Mouse (Mus musculus) spleen, adult 2 months (tissue): ENCODE results near the gene Klf15.

Experiments used
- CTCF ChIP-seq: fragments of 200-500 bp; IDR thresholded peaks from 2 replicates; pipeline ENCODE4 v1.5.1; 2011; ENCODE audit warnings: mild to moderate bottlenecking, inconsistent platforms; ENCODE audit not compliant: insufficient read depth, insufficient read length, insufficient replicate concordance; ENCODE audit errors: extremely low read depth
- POLR2A ChIP-seq: fragments of 200-500 bp; IDR thresholded peaks from 2 replicates; pipeline ENCODE4 v1.6.1; 2011; ENCODE audit warnings: low read depth, low read length, inconsistent platforms

DNA sequence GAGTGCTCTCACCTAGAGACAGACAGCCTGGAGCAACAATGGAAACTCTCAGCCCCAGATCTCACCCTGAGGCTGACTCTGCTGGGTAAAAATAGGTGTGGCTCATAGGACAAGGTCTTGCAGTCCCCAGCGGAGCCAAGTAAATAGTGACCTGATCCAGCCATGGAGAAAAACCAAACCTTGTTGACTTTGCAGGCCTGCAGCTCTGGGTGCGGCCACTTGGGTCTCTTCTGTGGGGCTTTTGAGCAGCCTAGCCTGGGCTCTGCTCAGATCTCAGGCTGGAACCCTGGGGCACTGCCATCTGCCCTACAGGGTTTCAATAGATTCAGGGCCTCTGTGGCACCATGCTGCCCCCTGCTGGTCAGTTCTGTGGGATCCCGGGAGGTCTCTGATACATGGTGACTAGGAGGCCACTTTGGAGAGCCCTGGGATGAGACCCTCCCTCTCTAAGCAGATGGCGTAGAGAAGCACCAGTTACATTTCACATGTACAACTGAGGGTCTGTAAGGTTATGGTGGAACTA is 52.6 kb downstream of the Klf15 start:
- peak; percentile 56; the same call in 1 of the 2 replicates for TF ChIP-seq CTCF
- no peak for TF ChIP-seq POLR2A
